Mouse (Mus musculus): ENCODE measurements at regions not wholly inside any gene's neighbourhood (a gene's known extent, or its start where the extent isn't known, plus 50 kb on each side); places are given as distances from the start of the nearest gene placed in this dataset.

DNA sequence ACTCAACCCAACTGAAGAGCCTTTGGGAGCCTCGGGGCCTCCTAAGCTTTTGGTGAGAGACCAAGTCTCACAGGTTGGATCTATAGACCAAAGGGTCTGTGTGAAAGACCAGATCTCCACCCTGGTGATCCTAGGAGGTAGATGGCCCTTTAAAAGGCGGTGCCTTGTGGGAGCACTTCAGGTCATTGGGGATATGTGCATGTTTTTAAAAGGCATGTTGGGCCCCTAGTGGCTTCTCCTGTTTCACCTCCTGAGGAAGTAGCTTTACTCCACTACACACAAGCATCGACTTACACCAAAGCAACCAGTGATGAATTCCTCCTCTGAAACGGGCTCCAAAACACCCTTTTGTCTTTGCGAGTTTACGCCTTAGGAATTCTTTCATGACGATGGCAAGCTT lies 292.3 kb upstream of the Cdh5 start:
- TF ChIP-seq CTCF (IDR thresholded peaks at IDR 0.05; ENCODE audit: control insufficient read depth, insufficient read depth, insufficient replicate concordance, low read depth, low read length): no peak
- TF ChIP-seq POLR2A (IDR thresholded peaks at IDR 0.05; ENCODE audit: control insufficient read depth, low read depth, low read length): no peak

Data from testis, adult 2 months (tissue).